Mouse (Mus musculus): ENCODE results near the gene Mad2l2. TPM values are rescaled to one million over a fixed set of nuclear protein-coding genes. Genes with fewer than 3 reads are reported as not detected.

The Mad2l2 gene
- polyA plus RNA-seq, 1 experiment = 21.0 TPM

DNA sequence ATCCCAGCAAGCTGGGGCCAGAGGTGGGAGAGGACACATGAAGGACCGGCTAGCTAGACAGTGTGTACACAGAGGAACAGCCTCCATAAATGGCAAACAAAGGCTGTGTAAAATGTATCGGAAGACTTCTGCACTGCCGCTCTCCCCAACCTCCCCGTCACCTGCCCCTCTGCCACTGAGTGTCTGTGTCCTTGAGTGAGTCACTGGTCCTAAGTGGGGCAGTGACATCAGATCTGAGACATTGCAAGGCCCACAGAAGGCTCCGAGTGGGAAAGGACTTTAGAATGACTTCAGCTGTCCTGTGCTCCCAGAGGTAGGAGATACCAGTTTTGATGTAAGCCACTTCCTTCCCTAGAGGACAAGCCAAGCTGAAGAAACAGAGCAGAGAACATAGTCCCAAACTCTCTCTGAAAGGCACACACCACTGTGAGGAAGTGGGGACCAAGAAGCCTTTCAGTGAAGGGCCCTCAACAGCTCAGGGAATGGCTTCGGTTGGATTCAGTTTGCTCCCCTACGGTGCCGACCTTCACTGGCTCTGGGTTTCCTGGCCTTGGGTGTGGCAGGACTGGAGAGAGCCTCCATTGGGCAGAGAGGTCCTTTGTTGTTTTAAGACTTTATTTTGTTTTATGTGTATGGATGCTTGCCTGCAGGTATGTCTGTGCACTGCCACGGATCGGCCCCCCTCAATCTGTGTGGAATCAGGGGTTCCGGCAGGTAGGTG lies 37.5 kb upstream of the Mad2l2 start:
- TF ChIP-seq CTCF (IDR thresholded peaks at IDR 0.05; ENCODE audit: extremely low read depth, insufficient read depth, insufficient read length, insufficient replicate concordance) = no peak
- TF ChIP-seq POLR2A (IDR thresholded peaks at IDR 0.05; ENCODE audit: low read depth, low read length) = no peak
- Histone ChIP-seq H3K27ac (ENCODE audit: insufficient read depth, low read length) (no peak overlapping the region), H3K4me1 (ENCODE audit: control insufficient read depth, insufficient read depth, insufficient read length) (no peaks in the 10 kb centered on the region; the same call in 1 of the 2 replicates), H3K36me3 (ENCODE audit: control insufficient read depth, insufficient read depth, low read length) (no peaks in the 10 kb centered on the region), H3K27me3 (ENCODE audit: control insufficient read depth, insufficient read depth, low read length) (no peaks in the 10 kb centered on the region), H3K4me3 (ENCODE audit: extremely low read depth, insufficient read depth, insufficient read length) (no peak overlapping the region)
- no peak for DNase-seq (ENCODE audit: low read depth in 1 of 2, low spot score in 2 of 2)
- 92% methylated on average over 11 of the region's 11 CpGs for WGBS

DNA sequence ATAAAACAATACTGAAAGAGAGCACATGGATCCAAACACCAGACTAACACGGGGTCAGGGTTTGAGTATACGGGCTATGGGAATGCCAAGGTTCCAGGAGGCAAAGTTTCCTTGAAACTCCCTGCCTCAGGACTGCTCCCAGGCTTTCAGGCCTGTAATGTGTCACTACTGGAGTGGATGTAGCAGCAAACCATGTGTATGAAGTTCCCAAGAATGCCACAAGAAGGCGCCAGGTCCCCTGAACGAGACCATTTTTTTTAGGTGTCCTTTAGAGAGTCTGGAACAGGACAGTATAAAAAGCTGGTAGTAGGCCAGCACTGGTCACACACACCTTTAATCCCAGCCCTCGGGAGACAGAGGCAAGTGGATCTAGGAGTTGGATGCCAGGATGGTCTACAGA lies 36.0 kb upstream of the Mad2l2 start:
- DNase-seq (ENCODE audit: low read depth in 1 of 2, low spot score in 2 of 2) = no peak
- no peaks in the 10 kb centered on the region for H3K27me3 ChIP-seq (ENCODE audit: control insufficient read depth, insufficient read depth, low read length)
- TF ChIP-seq CTCF (IDR thresholded peaks at IDR 0.05; ENCODE audit: extremely low read depth, insufficient read depth, insufficient read length, insufficient replicate concordance) = no peak
- TF ChIP-seq POLR2A (IDR thresholded peaks at IDR 0.05; ENCODE audit: low read depth, low read length) = no peak
- no peaks in the 10 kb centered on the region for H3K4me1 ChIP-seq (ENCODE audit: control insufficient read depth, insufficient read depth, insufficient read length)
- H3K4me3 ChIP-seq (ENCODE audit: extremely low read depth, insufficient read depth, insufficient read length) = no peak overlapping the region
- no peaks in the 10 kb centered on the region for H3K36me3 ChIP-seq (ENCODE audit: control insufficient read depth, insufficient read depth, low read length)
- H3K27ac ChIP-seq (ENCODE audit: insufficient read depth, low read length) = no peak overlapping the region
- WGBS = 88% methylated on average over 5 of the region's 5 CpGs

DNA sequence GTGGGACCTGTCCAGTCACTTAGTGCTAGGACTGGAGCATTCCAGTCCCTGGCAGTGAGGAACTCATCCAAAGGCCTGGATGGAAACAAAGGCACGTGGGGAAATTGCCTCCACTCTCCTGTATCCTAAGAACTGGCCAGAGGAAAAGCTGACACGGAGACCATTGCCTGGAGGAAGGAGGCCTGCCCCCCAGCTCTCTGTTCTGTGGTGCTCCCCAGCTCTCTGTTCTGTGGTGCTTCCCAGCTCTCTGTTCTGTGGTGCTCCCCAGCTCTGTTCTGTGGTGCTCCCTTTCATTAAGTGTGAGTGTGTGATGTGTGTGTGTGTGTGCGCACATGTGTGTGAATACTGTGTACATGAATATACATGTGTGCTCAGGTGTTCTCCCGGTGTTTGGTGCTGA lies 35.1 kb upstream of the Mad2l2 start:
- Histone ChIP-seq H3K36me3 (ENCODE audit: control insufficient read depth, insufficient read depth, low read length) (no peaks in the 10 kb centered on the region), H3K4me3 (ENCODE audit: extremely low read depth, insufficient read depth, insufficient read length) (no peak overlapping the region), H3K27ac (ENCODE audit: insufficient read depth, low read length) (no peak overlapping the region), H3K4me1 (ENCODE audit: control insufficient read depth, insufficient read depth, insufficient read length) (no peaks in the 10 kb centered on the region), H3K27me3 (ENCODE audit: control insufficient read depth, insufficient read depth, low read length) (no peaks in the 10 kb centered on the region)
- no peak for TF ChIP-seq CTCF (IDR thresholded peaks at IDR 0.05; ENCODE audit: extremely low read depth, insufficient read depth, insufficient read length, insufficient replicate concordance)
- no peak for TF ChIP-seq POLR2A (IDR thresholded peaks at IDR 0.05; ENCODE audit: low read depth, low read length)
- DNase-seq (ENCODE audit: low read depth in 1 of 2, low spot score in 2 of 2) = no peak
- WGBS = 86% methylated on average over 4 of the region's 4 CpGs

DNA sequence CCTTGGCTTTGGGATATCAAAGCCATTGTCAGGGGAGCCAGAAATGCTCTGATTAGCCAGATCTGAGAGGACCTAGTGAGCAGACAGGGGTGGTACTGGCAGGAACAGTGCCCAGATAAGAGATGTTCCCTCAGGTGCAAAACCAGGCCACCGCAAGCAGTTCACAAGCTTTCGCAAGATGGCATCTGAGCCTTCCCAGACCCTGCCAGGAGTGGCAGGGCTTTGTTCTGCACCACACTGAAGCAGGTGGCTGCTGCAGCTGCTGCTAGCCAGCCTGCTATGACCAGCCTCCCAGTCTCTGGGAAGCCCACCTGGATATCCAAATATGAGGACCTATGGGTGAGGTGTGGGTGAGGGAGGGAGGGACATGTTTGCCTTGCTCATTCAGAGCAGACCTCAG lies 32.2 kb upstream of the Mad2l2 start:
- Histone ChIP-seq H3K4me3 (ENCODE audit: extremely low read depth, insufficient read depth, insufficient read length) (no peak overlapping the region), H3K27ac (ENCODE audit: insufficient read depth, low read length) (no peak overlapping the region), H3K4me1 (ENCODE audit: control insufficient read depth, insufficient read depth, insufficient read length) (no peaks in the 10 kb centered on the region), H3K27me3 (ENCODE audit: control insufficient read depth, insufficient read depth, low read length) (no peaks in the 10 kb centered on the region), H3K36me3 (ENCODE audit: control insufficient read depth, insufficient read depth, low read length) (no peaks in the 10 kb centered on the region)
- 79% methylated on average over 2 of the region's 2 CpGs for WGBS
- no peak for DNase-seq (ENCODE audit: low read depth in 1 of 2, low spot score in 2 of 2)
- no peak for TF ChIP-seq POLR2A (IDR thresholded peaks at IDR 0.05; ENCODE audit: low read depth, low read length)
- no peak for TF ChIP-seq CTCF (IDR thresholded peaks at IDR 0.05; ENCODE audit: extremely low read depth, insufficient read depth, insufficient read length, insufficient replicate concordance)

DNA sequence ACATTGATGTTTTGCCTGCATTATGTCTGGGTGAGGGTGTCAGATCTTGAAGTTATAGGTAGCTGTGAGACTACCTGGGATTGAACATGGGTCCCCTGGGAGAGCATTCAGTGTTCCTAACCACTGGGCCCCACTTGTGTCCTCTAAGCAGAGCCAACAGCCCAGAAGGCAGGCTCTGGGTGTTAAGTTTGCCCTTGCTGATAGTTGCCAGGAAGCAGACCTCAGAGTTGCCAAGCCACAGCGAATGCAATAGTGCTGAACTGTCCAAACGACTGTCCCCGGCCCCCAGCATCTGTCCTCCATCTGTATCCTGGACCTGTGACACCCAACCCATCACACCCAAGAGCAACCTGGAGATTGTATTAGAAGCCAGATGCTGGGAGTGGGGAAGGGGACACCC lies 31.5 kb upstream of the Mad2l2 start:
- TF ChIP-seq POLR2A (IDR thresholded peaks at IDR 0.05; ENCODE audit: low read depth, low read length) (no peak), CTCF (IDR thresholded peaks at IDR 0.05; ENCODE audit: extremely low read depth, insufficient read depth, insufficient read length, insufficient replicate concordance) (no peak)
- DNase-seq (ENCODE audit: low read depth in 1 of 2, low spot score in 2 of 2) = no peak
- Histone ChIP-seq H3K4me3 (ENCODE audit: extremely low read depth, insufficient read depth, insufficient read length) (no peak overlapping the region), H3K4me1 (ENCODE audit: control insufficient read depth, insufficient read depth, insufficient read length) (no peaks in the 10 kb centered on the region), H3K27me3 (ENCODE audit: control insufficient read depth, insufficient read depth, low read length) (no peaks in the 10 kb centered on the region), H3K36me3 (ENCODE audit: control insufficient read depth, insufficient read depth, low read length) (no peaks in the 10 kb centered on the region), H3K27ac (ENCODE audit: insufficient read depth, low read length) (no peak overlapping the region)
- 71% methylated on average over 3 of the region's 3 CpGs for WGBS

DNA sequence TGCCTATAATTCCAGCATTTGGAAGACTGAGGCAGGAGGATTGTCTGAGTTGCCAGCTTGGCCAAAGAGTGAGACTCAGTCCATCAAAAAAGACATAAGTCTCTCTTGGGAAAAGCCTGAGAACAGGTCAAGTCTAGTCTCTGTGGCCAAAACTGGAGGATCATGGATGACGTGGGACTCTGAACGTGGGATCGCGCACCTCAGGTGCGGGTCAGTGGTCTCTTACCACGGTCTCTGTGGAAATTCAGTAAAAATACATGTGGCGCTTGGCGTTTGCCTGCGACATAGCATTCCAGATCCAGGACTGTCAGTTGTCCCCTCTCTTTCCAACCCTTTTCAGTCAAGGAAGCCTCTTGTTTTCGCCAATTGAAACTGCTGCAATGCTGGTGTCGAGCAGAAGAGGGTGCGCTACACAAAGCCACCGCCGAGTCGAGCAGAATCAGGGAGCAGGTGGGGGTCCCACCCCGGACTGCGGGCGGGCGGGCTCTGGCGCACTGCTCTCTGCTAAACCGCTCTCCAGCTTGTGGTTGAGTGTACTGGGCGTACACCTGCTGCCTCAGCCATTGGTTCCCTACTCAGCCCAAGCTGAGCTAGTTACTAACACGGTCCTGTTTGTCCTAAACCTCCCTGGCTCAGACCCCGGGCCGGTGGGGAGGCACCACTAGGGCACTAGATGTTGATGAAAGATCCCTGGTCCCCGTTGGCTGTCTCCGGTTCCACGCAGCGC lies 28.2 kb upstream of the Mad2l2 start:
- peak in 1 of 2 experiments; percentile 33 for DNase-seq (ENCODE audit: low read depth in 1 of 2, low spot score in 2 of 2)
- Histone ChIP-seq H3K27ac (ENCODE audit: insufficient read depth, low read length) (no peak overlapping the region), H3K36me3 (ENCODE audit: control insufficient read depth, insufficient read depth, low read length) (no peaks in the 10 kb centered on the region), H3K4me3 (ENCODE audit: extremely low read depth, insufficient read depth, insufficient read length) (peak overlapping the region; percentile 15; the same call in 1 of the 2 replicates), H3K4me1 (ENCODE audit: control insufficient read depth, insufficient read depth, insufficient read length) (no peaks in the 10 kb centered on the region), H3K27me3 (ENCODE audit: control insufficient read depth, insufficient read depth, low read length) (no peaks in the 10 kb centered on the region)
- TF ChIP-seq POLR2A (IDR thresholded peaks at IDR 0.05; ENCODE audit: low read depth, low read length) = no peak
- TF ChIP-seq CTCF (IDR thresholded peaks at IDR 0.05; ENCODE audit: extremely low read depth, insufficient read depth, insufficient read length, insufficient replicate concordance) = no peak
- WGBS = 16% methylated on average over 29 of the region's 29 CpGs

DNA sequence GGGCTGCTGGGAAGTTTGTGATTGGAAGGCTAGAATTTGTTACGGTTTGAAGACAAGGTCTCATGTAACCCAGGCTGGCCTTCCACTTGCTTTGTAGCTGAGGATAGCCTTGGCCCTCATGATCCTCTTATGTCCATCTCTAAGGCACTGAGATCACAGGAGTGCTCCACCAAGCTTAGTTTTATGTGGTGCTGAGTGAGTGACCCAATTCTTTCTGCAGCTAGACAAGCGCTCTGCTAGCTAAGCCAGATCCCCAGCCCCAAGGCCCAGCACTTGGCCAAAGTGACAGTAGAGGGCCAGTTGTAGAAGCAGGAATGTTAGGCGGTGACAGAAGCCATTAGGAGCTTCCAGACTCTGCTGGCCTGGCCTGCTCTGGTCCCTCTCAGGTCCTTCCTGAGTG lies 26.0 kb upstream of the Mad2l2 start:
- DNase-seq (ENCODE audit: low read depth in 1 of 2, low spot score in 2 of 2) = no peak
- TF ChIP-seq CTCF (IDR thresholded peaks at IDR 0.05; ENCODE audit: extremely low read depth, insufficient read depth, insufficient read length, insufficient replicate concordance) = no peak
- no peak for TF ChIP-seq POLR2A (IDR thresholded peaks at IDR 0.05; ENCODE audit: low read depth, low read length)
- H3K27me3 ChIP-seq (ENCODE audit: control insufficient read depth, insufficient read depth, low read length) = no peaks in the 10 kb centered on the region
- H3K27ac ChIP-seq (ENCODE audit: insufficient read depth, low read length) = no peak overlapping the region
- H3K4me1 ChIP-seq (ENCODE audit: control insufficient read depth, insufficient read depth, insufficient read length) = no peaks in the 10 kb centered on the region
- H3K36me3 ChIP-seq (ENCODE audit: control insufficient read depth, insufficient read depth, low read length) = no peaks in the 10 kb centered on the region
- no peak overlapping the region for H3K4me3 ChIP-seq (ENCODE audit: extremely low read depth, insufficient read depth, insufficient read length)
- 96% methylated on average over 3 of the region's 3 CpGs for WGBS
